Mouse (Mus musculus) spleen, postnatal 14 days (tissue): ENCODE data around the gene Rasl12.

Experiments
- DNase-seq, 2 experiments: peaks; one replicate each; pipeline ENCODE4 v3.0.0; 2021 to 2022; ENCODE audit warnings: low spot score in 2 of 2

Gene Rasl12

GRCm38 (mm10) chr9:65435671-65436301, 37.5 kb downstream of the Rasl12 start, which contains the start of gene Mtfmt:
TSS of gene Mtfmt (plus strand) at chr9:65435782.
- DNase-seq = peak; percentile 89 to 94

GRCm38 (mm10) chr9:65444692-65445091, 46.4 kb downstream of the Rasl12 start:
- DNase-seq = no peak

GRCm38 (mm10) chr9:65447951-65448350, 49.6 kb downstream of the Rasl12 start:
- no peak for DNase-seq

- no peak for DNase-seq
These were observed 60.7 kb downstream of the Rasl12 start for GRCm38 (mm10) chr9:65458975-65459374.

- DNase-seq = no peak
These were observed 61.9 kb downstream of the Rasl12 start for GRCm38 (mm10) chr9:65460198-65460597.

GRCm38 (mm10) chr9:65460732-65461442, 62.6 kb downstream of the Rasl12 start, which contains the start of gene Spg21:
TSS of gene Spg21 (plus strand) at chr9:65460947.
- DNase-seq = peak; percentile 92 to 96

GRCm38 (mm10) chr9:65462544-65462943, 64.2 kb downstream of the Rasl12 start:
- no peak for DNase-seq

- no peak for DNase-seq
These were observed 65.9 kb downstream of the Rasl12 start for GRCm38 (mm10) chr9:65464161-65464560.
